Mouse (Mus musculus): ENCODE data around the gene Tph2. TPM values are rescaled to one million over a fixed set of nuclear protein-coding genes. Genes with fewer than 3 reads are reported as not detected.

Tph2 gene
- polyA plus RNA-seq, 1 experiment: 0.73 TPM

DNA sequence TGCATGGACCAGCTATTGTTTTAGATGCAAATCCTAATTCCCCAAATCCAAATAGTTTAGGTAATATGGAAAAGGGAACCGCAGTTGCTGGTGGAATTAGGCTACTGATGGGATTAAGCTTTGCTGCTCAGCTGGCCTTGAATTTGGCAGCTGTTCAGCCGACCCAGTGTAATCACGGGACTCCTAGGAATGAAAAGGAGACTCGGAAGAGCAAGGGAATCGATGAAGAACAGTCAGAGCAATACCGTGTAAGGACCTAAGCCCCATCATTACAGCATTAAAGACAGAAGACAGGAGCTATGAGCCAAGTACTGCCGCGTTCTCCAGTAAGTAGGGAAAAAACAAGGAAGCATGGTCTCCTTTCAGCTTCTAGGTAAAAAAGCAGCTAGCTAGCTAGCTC, 134.6 kb downstream of the Tph2 start:
- no peak overlapping the region for H3K4me3 ChIP-seq (ENCODE audit: insufficient read depth, poor library complexity, severe bottlenecking)
- TF ChIP-seq MAX (IDR thresholded peaks at IDR 0.05): no peak
- no peak for TF ChIP-seq FOSL1 (IDR thresholded peaks at IDR 0.05; ENCODE audit: insufficient read depth, low read length, poor library complexity, severe bottlenecking)
- no peak for TF ChIP-seq USF1 (IDR thresholded peaks at IDR 0.05; ENCODE audit: low read depth)
- no peak for TF ChIP-seq MYOD1 (IDR thresholded peaks at IDR 0.05; ENCODE audit: control insufficient read depth, insufficient read length, low read depth)
- TF ChIP-seq CTCF (IDR thresholded peaks at IDR 0.05; ENCODE audit: control insufficient read depth, insufficient read depth, insufficient read length): no peak
- TF ChIP-seq MYOG (IDR thresholded peaks at IDR 0.05; ENCODE audit: control insufficient read depth, extremely low read depth, insufficient read length): no peak
- TF ChIP-seq CEBPB (IDR thresholded peaks at IDR 0.05; ENCODE audit: low read depth): no peak
- no peak overlapping the region for H3ac ChIP-seq (ENCODE audit: control insufficient read depth, insufficient read length, low read depth)
- H3K79me2 ChIP-seq (ENCODE audit: control insufficient read depth, insufficient read depth): no peaks in the 10 kb centered on the region
- no peaks in the 10 kb centered on the region for H3K36me3 ChIP-seq (ENCODE audit: control insufficient read depth, insufficient read depth)
- H3K79me3 ChIP-seq (ENCODE audit: low read depth): no peaks in the 10 kb centered on the region
- no peaks in the 10 kb centered on the region for H3K27me3 ChIP-seq (ENCODE audit: control insufficient read depth, insufficient read depth, insufficient read length)

GRCm38 (mm10) chr10:115048565-115048964, 136.3 kb downstream of the Tph2 start:
- H3K36me3 ChIP-seq (ENCODE audit: control insufficient read depth, insufficient read depth): no peaks in the 10 kb centered on the region
- H3K79me2 ChIP-seq (ENCODE audit: control insufficient read depth, insufficient read depth): no peaks in the 10 kb centered on the region
- TF ChIP-seq CTCF (IDR thresholded peaks at IDR 0.05; ENCODE audit: control insufficient read depth, insufficient read depth, insufficient read length) (no peak), MYOD1 (IDR thresholded peaks at IDR 0.05; ENCODE audit: control insufficient read depth, insufficient read length, low read depth) (no peak), FOSL1 (IDR thresholded peaks at IDR 0.05; ENCODE audit: insufficient read depth, low read length, poor library complexity, severe bottlenecking) (no peak), MYOG (IDR thresholded peaks at IDR 0.05; ENCODE audit: control insufficient read depth, extremely low read depth, insufficient read length) (no peak), MAX (IDR thresholded peaks at IDR 0.05) (no peak)
- H3K4me3 ChIP-seq (ENCODE audit: insufficient read depth, poor library complexity, severe bottlenecking): no peak overlapping the region
- no peaks in the 10 kb centered on the region for H3K79me3 ChIP-seq (ENCODE audit: low read depth)
- no peak overlapping the region for H3ac ChIP-seq (ENCODE audit: control insufficient read depth, insufficient read length, low read depth)
- no peaks in the 10 kb centered on the region for H3K27me3 ChIP-seq (ENCODE audit: control insufficient read depth, insufficient read depth, insufficient read length)

GRCm38 (mm10) chr10:115035748-115036147, 149.1 kb downstream of the Tph2 start:
- H3K27me3 ChIP-seq (ENCODE audit: control insufficient read depth, insufficient read depth, insufficient read length): no peaks in the 10 kb centered on the region
- H3ac ChIP-seq (ENCODE audit: control insufficient read depth, insufficient read length, low read depth): no peak overlapping the region
- no peak for TF ChIP-seq CEBPB (IDR thresholded peaks at IDR 0.05; ENCODE audit: low read depth)
- H3K4me3 ChIP-seq (ENCODE audit: insufficient read depth, poor library complexity, severe bottlenecking): no peak overlapping the region
- H3K36me3 ChIP-seq (ENCODE audit: control insufficient read depth, insufficient read depth): no peaks in the 10 kb centered on the region
- no peaks in the 10 kb centered on the region for H3K79me2 ChIP-seq (ENCODE audit: control insufficient read depth, insufficient read depth)
- H3K79me3 ChIP-seq (ENCODE audit: low read depth): no peaks in the 10 kb centered on the region

Other genes with a start within 250 kb of the Tph2 start
- 16.0 TPM for gene Tbc1d15, start 66.4 kb upstream of the Tph2 start, polyA plus RNA-seq (2012; fragmentation: generic; extraction: Trizol)
- 22.9 TPM for gene Rab21, start 130.6 kb upstream of the Tph2 start, polyA plus RNA-seq (2012; fragmentation: generic; extraction: Trizol)
- gene Tmem19, start 177.5 kb upstream of the Tph2 start, polyA plus RNA-seq (2012; fragmentation: generic; extraction: Trizol): 16.6 TPM
- 4.8 TPM for gene Thap2, start 199.4 kb upstream of the Tph2 start, polyA plus RNA-seq (2012; fragmentation: generic; extraction: Trizol)
- gene Zfc3h1, start 199.9 kb upstream of the Tph2 start, polyA plus RNA-seq (2012; fragmentation: generic; extraction: Trizol): 5.9 TPM